Mouse (Mus musculus) CH12.LX (cell line): ENCODE data around the gene 1600014C10Rik.

Source experiments
- CTCF ChIP-seq, 2 experiments: IDR thresholded peaks in 1 of 2; conservative IDR thresholded peaks in 1 of 2; 2 replicates each; pipeline ENCODE4 v1.5.1; 2011 to 2012; ENCODE audit warnings: low read depth in 2 of 2, low read length in 2 of 2, improper control_type of control experiment in 1 of 2, inconsistent platforms in 1 of 2, mild to moderate bottlenecking in 1 of 2, moderate library complexity in 1 of 2
- EP300 ChIP-seq: IDR thresholded peaks from 2 replicates; pipeline ENCODE4 v1.6.1; 2011; ENCODE audit warnings: low read length, improper control_type of control experiment
- ETS1 ChIP-seq: conservative IDR thresholded peaks from 2 replicates; pipeline ENCODE4 v1.6.1; 2012; ENCODE audit warnings: low read depth, mild to moderate bottlenecking, inconsistent platforms, low read length, improper control_type of control experiment, moderate library complexity
- HCFC1 ChIP-seq: IDR thresholded peaks from 2 replicates; pipeline ENCODE4 v1.6.1; 2012; ENCODE audit warnings: low read depth, mild to moderate bottlenecking, inconsistent platforms, low read length, improper control_type of control experiment
- JUN ChIP-seq: IDR thresholded peaks from 2 replicates; pipeline ENCODE4 v1.6.1; 2011; ENCODE audit warnings: low read depth, mild to moderate bottlenecking, low read length, improper control_type of control experiment, moderate library complexity; ENCODE audit not compliant: insufficient read depth
- MAZ ChIP-seq: IDR thresholded peaks from 2 replicates; pipeline ENCODE4 v1.6.1; 2012; ENCODE audit warnings: low read depth, mild to moderate bottlenecking, inconsistent platforms, low read length, improper control_type of control experiment, moderate library complexity
- MEF2A ChIP-seq: IDR thresholded peaks from 2 replicates; pipeline ENCODE4 v1.6.1; 2014; ENCODE audit warnings: low read depth, mild to moderate bottlenecking, inconsistent platforms, low read length, improper control_type of control experiment, borderline replicate concordance
- MYC ChIP-seq: IDR thresholded peaks from 2 replicates; pipeline ENCODE4 v1.6.1; 2011; ENCODE audit warnings: low read depth, mild to moderate bottlenecking, improper control_type of control experiment, low read length
- POLR2A ChIP-seq: IDR thresholded peaks from 2 replicates; pipeline ENCODE4 v1.6.1; 2011; ENCODE audit warnings: low read depth, mild to moderate bottlenecking, improper control_type of control experiment, low read length
- POLR2AphosphoS2 ChIP-seq: IDR thresholded peaks from 2 replicates; pipeline ENCODE4 v1.6.1; 2011; ENCODE audit warnings: low read depth, low read length, improper control_type of control experiment
- RAD21 ChIP-seq: IDR thresholded peaks from 2 replicates; pipeline ENCODE4 v1.6.1; 2011; ENCODE audit warnings: low read depth, mild to moderate bottlenecking, low read length, improper control_type of control experiment, moderate library complexity
- TBP ChIP-seq: conservative IDR thresholded peaks from 2 replicates; pipeline ENCODE4 v1.6.1; 2011; ENCODE audit warnings: low read depth, low read length, improper control_type of control experiment

DNA sequence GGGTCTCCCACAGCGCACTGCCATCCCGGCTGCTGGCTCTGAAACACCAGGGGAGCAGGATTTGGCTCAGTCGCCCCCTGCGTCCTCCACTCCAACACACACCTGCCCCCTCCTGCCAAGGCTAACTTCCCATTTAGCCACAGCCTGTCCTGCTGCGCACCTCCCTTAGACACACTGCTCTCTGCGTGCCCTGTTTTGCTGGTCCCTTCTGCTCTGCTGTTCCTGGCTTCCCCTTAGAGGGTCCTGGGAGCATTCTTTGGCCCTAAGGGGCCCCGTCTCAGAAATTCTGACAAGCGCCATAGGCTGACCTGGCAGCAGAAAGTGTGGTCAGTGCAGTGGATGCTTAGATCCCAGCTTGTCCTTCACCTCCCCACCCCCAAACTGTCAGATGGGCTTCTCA is 8.1 kb downstream of the 1600014C10Rik start:
- TF ChIP-seq CTCF (conservative IDR thresholded peaks at IDR 0.05 in 1 of 2, IDR thresholded peaks at IDR 0.05 in 1 of 2; ENCODE audit: low read depth in 2 of 2, low read length in 2 of 2) = no peak
- TF ChIP-seq ETS1 = no peak
- TF ChIP-seq HCFC1 = no peak
- TF ChIP-seq MYC = no peak
- TF ChIP-seq JUN = no peak
- TF ChIP-seq RAD21 = no peak
- TF ChIP-seq TBP = no peak
- no peak for TF ChIP-seq POLR2A
- TF ChIP-seq POLR2AphosphoS2 = no peak
- TF ChIP-seq MEF2A = no peak
- TF ChIP-seq MAZ = no peak
- no peak for TF ChIP-seq EP300
